Mouse (Mus musculus) lung, embryonic 14.5 days (tissue): Measurements from ENCODE around the gene Sgpl1. TPM values are rescaled to one million over a fixed set of nuclear protein-coding genes. Genes with fewer than 3 reads are reported as not detected.

Experiments used
- ATAC-seq: fragments of 200-750 bp; cut with Nextera tagmentation; 2 replicates; pipeline ENCODE4 v1.8.0; 2017; ENCODE audit warnings: mild to moderate bottlenecking, moderate TSS enrichment, moderate library complexity; ENCODE audit not compliant: insufficient read depth
- DNase-seq: peaks from one replicate; pipeline ENCODE4 v3.0.0-alpha.2; 2015
- H3K27ac ChIP-seq: fragments of 300-500 bp; sonication (generic); 2 replicates; pipeline ENCODE4 v1.5.1; 2014; ENCODE audit warnings: low read depth, mild to moderate bottlenecking, moderate library complexity
- H3K27me3 ChIP-seq: fragments of 300-500 bp; sonication (generic); 2 replicates; pipeline ENCODE4 v1.6.1; 2014; ENCODE audit warnings: low read length, control low read depth; ENCODE audit not compliant: insufficient read depth
- H3K36me3 ChIP-seq: fragments of 300-500 bp; sonication (generic); 2 replicates; pipeline ENCODE4 v1.6.1; 2014; ENCODE audit warnings: control low read depth; ENCODE audit not compliant: insufficient read depth
- H3K4me1 ChIP-seq: fragments of 300-500 bp; sonication (generic); 2 replicates; pipeline ENCODE4 v1.6.1; 2014; ENCODE audit warnings: antibody characterized with exemption, control low read depth; ENCODE audit not compliant: insufficient read depth
- H3K4me2 ChIP-seq: fragments of 300-500 bp; sonication (generic); 2 replicates; pipeline ENCODE4 v1.6.1; 2014; ENCODE audit warnings: mild to moderate bottlenecking
- H3K4me3 ChIP-seq: fragments of 300-500 bp; sonication (generic); 2 replicates; pipeline ENCODE4 v1.5.1; 2014; ENCODE audit warnings: low read depth, low read length
- H3K9ac ChIP-seq: fragments of 300-500 bp; sonication (generic); 2 replicates; pipeline ENCODE4 v1.6.1; 2014
- H3K9me3 ChIP-seq: fragments of 300-500 bp; sonication (generic); 2 replicates; pipeline ENCODE4 v1.6.1; 2016; ENCODE audit warnings: low read depth, low read length, control low read depth
- CTCF ChIP-seq: IDR thresholded peaks from 2 replicates; pipeline ENCODE4 v1.5.1; 2016; ENCODE audit warnings: antibody characterized with exemption, low read depth
- whole genome bisulfite sequencing: fragments of 180-500 bp; shearing (Covaris S2); extraction: QIAGEN DNeasy Blood & Tissue Kit; methylation state at CpG from one replicate; pipeline ENCODE4 v1.1.7; 2014; 5-methylcytosine and 5-hydroxymethylcytosine counted together
- polyA plus RNA-seq: library from polyadenylated mRNA; unstranded; fragments of >200 nt; fragmentation: Nextera tagmentation; extraction: Ambion mirVana; gene quantifications from 2 replicates; pipeline ENCODE4 v1.2.1, GENCODE M21; 2014

The Sgpl1 gene
- polyA plus RNA-seq, 1 experiment from 2014 or later, result 77.6 TPM

DNA sequence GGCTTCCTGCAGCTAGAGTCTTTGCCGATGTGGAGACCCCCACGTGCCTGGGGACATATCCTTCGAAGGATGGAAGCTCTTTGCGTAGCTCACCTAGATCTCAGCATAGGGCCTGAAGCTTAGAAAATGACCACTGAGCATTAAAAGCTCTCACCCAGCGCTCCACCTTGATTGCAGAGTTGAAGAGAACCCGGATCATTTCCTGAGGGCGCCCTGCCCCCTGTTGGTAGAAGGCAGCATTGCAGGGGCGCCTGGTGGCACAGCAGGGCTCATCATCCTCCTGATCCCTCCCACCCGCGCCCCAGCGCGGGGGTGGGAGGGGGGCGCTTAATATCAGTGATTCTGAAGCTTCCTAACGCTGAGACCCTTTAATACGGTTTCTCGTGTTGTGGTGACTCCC is 75.2 kb downstream of the Sgpl1 start:
- no peaks in the 10 kb centered on the region for H3K9me3 ChIP-seq
- H3K27me3 ChIP-seq, result no peaks in the 10 kb centered on the region
- H3K4me3 ChIP-seq, result no peak overlapping the region
- no peak overlapping the region for H3K27ac ChIP-seq
- no peak overlapping the region for H3K4me2 ChIP-seq
- no peaks in the 10 kb centered on the region for H3K36me3 ChIP-seq
- WGBS, result 13% methylated on average over 16 of the region's 16 CpGs
- 0 out of 2 replicates have a peak, but pooled peaks cover 3% of the 10 kb centered on the region for H3K4me1 ChIP-seq
- DNase-seq, result peak; percentile 76
- ATAC-seq, result no peak
- TF ChIP-seq CTCF, result peak; percentile 93
- no peak overlapping the region for H3K9ac ChIP-seq

- Histone ChIP-seq H3K4me3 (no peak overlapping the region), H3K36me3 (no peaks in the 10 kb centered on the region), H3K9ac (no peak overlapping the region), H3K9me3 (no peaks in the 10 kb centered on the region), H3K4me1 (peaks cover 8% of the 10 kb centered on the region; the same call in 1 of the 2 replicates), H3K4me2 (peak overlapping the region; percentile 1; the same call in 1 of the 2 replicates), H3K27ac (no peak overlapping the region), H3K27me3 (no peaks in the 10 kb centered on the region)
- DNase-seq (no peak), ATAC-seq (no peak; the same call in 1 of the 2 replicates)
- 24% methylated on average over 13 of the region's 13 CpGs for WGBS
- no peak for TF ChIP-seq CTCF
These were observed 78.3 kb downstream of the Sgpl1 start for GRCm38 (mm10) chr10:61069248-61069647.

GRCm38 (mm10) chr10:61068436-61069192 is 78.9 kb downstream of the Sgpl1 start:
- peak; percentile 36; the same call in 1 of the 2 replicates for ATAC-seq
- H3K4me3 ChIP-seq, result no peak overlapping the region
- no peaks in the 10 kb centered on the region for H3K27me3 ChIP-seq
- peak; percentile 92 for TF ChIP-seq CTCF
- H3K9ac ChIP-seq, result no peak overlapping the region
- no peaks in the 10 kb centered on the region for H3K36me3 ChIP-seq
- no peak overlapping the region for H3K27ac ChIP-seq
- H3K4me1 ChIP-seq, result peaks cover 8% of the 10 kb centered on the region; the same call in 1 of the 2 replicates
- peak; percentile 89 for DNase-seq
- H3K4me2 ChIP-seq, result peak overlapping the region; percentile 1; the same call in 1 of the 2 replicates
- 7% methylated on average over 8 of the region's 8 CpGs for WGBS
- H3K9me3 ChIP-seq, result no peaks in the 10 kb centered on the region

- Histone ChIP-seq H3K4me1 (peaks cover 8% of the 10 kb centered on the region; the same call in 1 of the 2 replicates), H3K9me3 (no peaks in the 10 kb centered on the region), H3K9ac (no peak overlapping the region), H3K4me2 (no peak overlapping the region), H3K27me3 (no peaks in the 10 kb centered on the region), H3K4me3 (no peak overlapping the region), H3K27ac (0 out of 2 replicates have a peak overlapping the region, but pooled peaks have one; percentile 12), H3K36me3 (no peaks in the 10 kb centered on the region)
- TF ChIP-seq CTCF, result no peak
- DNase-seq (peak; percentile 85), ATAC-seq (peak; percentile 36; the same call in 1 of the 2 replicates)
- 47% methylated on average over 13 of the region's 13 CpGs for WGBS
These were observed 82.1 kb downstream of the Sgpl1 start for GRCm38 (mm10) chr10:61065287-61066005.

- no peak for TF ChIP-seq CTCF
- Histone ChIP-seq H3K36me3 (no peaks in the 10 kb centered on the region), H3K4me1 (peaks cover 8% of the 10 kb centered on the region; the same call in 1 of the 2 replicates), H3K27me3 (no peaks in the 10 kb centered on the region), H3K4me3 (no peak overlapping the region), H3K4me2 (no peak overlapping the region), H3K27ac (0 out of 2 replicates have a peak overlapping the region, but pooled peaks have one; percentile 21), H3K9me3 (no peaks in the 10 kb centered on the region), H3K9ac (no peak overlapping the region)
- ATAC-seq (no peak), DNase-seq (peak; percentile 70)
- 21% methylated on average over 8 of the region's 8 CpGs for WGBS
These were observed 82.9 kb downstream of the Sgpl1 start for GRCm38 (mm10) chr10:61064635-61065034.

- 79% methylated on average over 10 of the region's 10 CpGs for WGBS
- ATAC-seq (no peak), DNase-seq (no peak)
- H3K4me1 ChIP-seq, result peaks cover 5% of the 10 kb centered on the region; the same call in 1 of the 2 replicates
- no peak overlapping the region for H3K9ac ChIP-seq
- no peaks in the 10 kb centered on the region for H3K27me3 ChIP-seq
- no peak overlapping the region for H3K4me2 ChIP-seq
- H3K9me3 ChIP-seq, result no peaks in the 10 kb centered on the region
- no peaks in the 10 kb centered on the region for H3K36me3 ChIP-seq
- no peak overlapping the region for H3K4me3 ChIP-seq
- no peak for TF ChIP-seq CTCF
- no peak overlapping the region for H3K27ac ChIP-seq
These were observed 84.1 kb downstream of the Sgpl1 start for GRCm38 (mm10) chr10:61063271-61063864.
